Mouse (Mus musculus): ENCODE data around the gene Gm17949. TPM values are rescaled to one million over a fixed set of nuclear protein-coding genes. Genes with fewer than 3 reads are reported as not detected.
"Not testable (repeated sequence)": the region's sequence is repeated elsewhere in the genome, so short reads cannot be mapped to it uniquely, and the experiment has no call there.

Gene Gm17949
- polyA plus RNA-seq, 1 experiment from 2014 or later = 0.47 TPM

GRCm38 (mm10) chr17:57030931-57031660 lies 19.8 kb downstream of the Gm17949 start, which contains the start of gene Khsrp:
Khsrp (minus strand) TSS chr17:57031522.
- ATAC-seq (replicated peaks) = no peak; the same call in 1 of the 2 replicates
- Histone ChIP-seq H3K27ac (replicated peaks) (peak within 1 kb of the TSS; percentile 94), H3K27me3 (no peaks in the 10 kb centered on the region), H3K36me3 (peaks cover 28% of the 10 kb centered on the region), H3K9ac (replicated peaks) (peak within 1 kb of the TSS; percentile 99), H3K4me2 (replicated peaks) (peak within 1 kb of the TSS; percentile 75), H3K4me1 (peaks cover 25% of the 10 kb centered on the region), H3K9me3 (no peaks in the 10 kb centered on the region), H3K4me3 (peak within 1 kb of the TSS; percentile 94)
- 1% methylated on average over 97 of the region's 99 CpGs for WGBS

DNA sequence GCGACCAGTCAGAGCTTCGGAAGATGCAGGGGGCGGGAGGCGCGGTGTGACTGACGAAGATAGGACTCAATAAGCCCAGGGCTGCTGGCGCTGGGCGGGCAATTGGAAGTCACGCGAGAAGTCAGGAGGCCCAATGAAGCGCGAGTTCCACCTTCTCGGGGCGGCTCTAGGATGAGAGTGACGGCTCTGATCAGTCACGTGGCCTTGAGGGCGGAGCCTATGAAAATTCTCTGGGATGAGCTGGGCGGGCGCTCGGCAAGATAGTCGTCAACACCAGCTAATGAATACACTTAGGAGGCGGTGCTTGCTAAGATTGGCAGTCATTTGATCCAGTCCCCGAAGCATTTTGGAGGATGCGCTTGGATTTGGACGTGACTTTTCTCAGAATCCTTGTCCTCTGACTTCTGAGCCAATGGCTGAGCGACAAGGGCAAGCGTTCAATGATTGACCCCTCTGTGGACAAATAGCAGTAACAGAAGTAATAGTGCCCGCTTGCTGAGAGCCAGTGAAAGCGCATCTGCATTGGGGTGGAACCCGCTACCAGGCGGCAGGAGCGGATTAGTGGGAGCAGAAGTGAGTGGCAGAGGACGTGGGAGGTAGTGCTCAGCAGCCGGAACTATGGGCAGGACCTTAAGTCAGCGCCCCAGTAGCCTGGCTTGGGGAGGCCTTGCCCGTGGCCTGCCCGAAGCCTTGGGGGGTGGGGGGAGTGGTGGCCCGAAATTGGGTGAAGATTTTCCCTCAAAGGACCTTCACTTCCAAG lies 20.6 kb downstream of the Gm17949 start:
- peak overlapping the region; percentile 94 for H3K4me3 ChIP-seq
- H3K27ac ChIP-seq (replicated peaks) = peak overlapping the region; percentile 88
- no peaks in the 10 kb centered on the region for H3K27me3 ChIP-seq
- peak; percentile 96 for ATAC-seq (replicated peaks)
- H3K36me3 ChIP-seq = peaks cover 21% of the 10 kb centered on the region
- no peaks in the 10 kb centered on the region for H3K9me3 ChIP-seq
- H3K4me1 ChIP-seq = peaks cover 25% of the 10 kb centered on the region
- peak overlapping the region; percentile 62 for H3K4me2 ChIP-seq (replicated peaks)
- H3K9ac ChIP-seq (replicated peaks) = peak overlapping the region; percentile 49
- under 1% methylated on average over 38 of the region's 38 CpGs for WGBS

GRCm38 (mm10) chr17:57032854-57033253 lies 21.6 kb downstream of the Gm17949 start:
- WGBS = 79% methylated on average over 4 of the region's 4 CpGs

DNA sequence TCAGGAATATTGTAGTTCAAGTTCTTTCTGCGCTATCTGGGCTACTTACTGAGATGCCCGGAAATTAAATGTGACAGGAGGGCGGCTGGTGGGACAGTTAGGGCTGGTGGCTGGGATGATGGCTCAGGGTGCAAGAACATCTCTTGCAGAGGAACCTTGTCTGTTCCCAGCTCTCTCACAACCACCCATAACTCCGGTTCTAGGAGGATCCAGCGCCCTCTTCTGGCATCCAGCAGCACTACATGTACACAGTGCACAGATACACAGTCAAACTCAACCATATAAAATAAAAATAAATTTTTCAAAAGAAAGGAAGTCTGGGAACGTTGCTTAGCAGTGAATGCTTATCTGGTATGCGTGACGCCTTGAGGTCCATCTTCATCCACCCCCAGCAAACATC lies 27.7 kb downstream of the Gm17949 start:
- Histone ChIP-seq H3K9ac (replicated peaks) (no peak overlapping the region), H3K9me3 (no peaks in the 10 kb centered on the region), H3K4me1 (no peaks in the 10 kb centered on the region; the same call in 1 of the 2 replicates), H3K27me3 (peaks cover 5% of the 10 kb centered on the region; the same call in 1 of the 2 replicates), H3K4me2 (replicated peaks) (no peak overlapping the region), H3K36me3 (no peaks in the 10 kb centered on the region), H3K4me3 (no peak overlapping the region), H3K27ac (replicated peaks) (no peak overlapping the region)
- ATAC-seq (replicated peaks) = no peak
- 45% methylated on average over 8 of the region's 8 CpGs for WGBS

More at GRCm38 (mm10) chr17:57032854-57033253, 21.6 kb downstream of the Gm17949 start:
- H3K4me1 ChIP-seq = peaks cover 25% of the 10 kb centered on the region
- H3K4me2 ChIP-seq (replicated peaks) = peak overlapping the region; percentile 62; the same call in 1 of the 2 replicates
- peak overlapping the region; percentile 88; the same call in 1 of the 2 replicates for H3K27ac ChIP-seq (replicated peaks)
- H3K4me3 ChIP-seq = no peak overlapping the region; the same call in 1 of the 2 replicates
- ATAC-seq (replicated peaks) = no peak
- peaks cover 11% of the 10 kb centered on the region; the same call in 1 of the 2 replicates for H3K36me3 ChIP-seq
- H3K27me3 ChIP-seq = no peaks in the 10 kb centered on the region
- H3K9ac ChIP-seq (replicated peaks) = no peak overlapping the region
- no peaks in the 10 kb centered on the region for H3K9me3 ChIP-seq

GRCm38 (mm10) chr17:57041554-57041953 lies 30.3 kb downstream of the Gm17949 start, which contains the start of gene Slc25a41:
Slc25a41 (minus strand) TSS chr17:57041654.
- Histone ChIP-seq H3K27ac (replicated peaks) (no peak within 1 kb of the TSS), H3K36me3 (peaks cover 9% of the 10 kb centered on the region; the same call in 1 of the 2 replicates), H3K4me1 (no peaks in the 10 kb centered on the region; the same call in 1 of the 2 replicates), H3K4me2 (replicated peaks) (no peak within 1 kb of the TSS), H3K27me3 (peaks cover 5% of the 10 kb centered on the region; the same call in 1 of the 2 replicates), H3K9me3 (no peaks in the 10 kb centered on the region), H3K4me3 (no peak within 1 kb of the TSS), H3K9ac (replicated peaks) (no peak within 1 kb of the TSS)
- ATAC-seq (replicated peaks) = no peak
- 79% methylated on average over 8 of the region's 8 CpGs for WGBS

DNA sequence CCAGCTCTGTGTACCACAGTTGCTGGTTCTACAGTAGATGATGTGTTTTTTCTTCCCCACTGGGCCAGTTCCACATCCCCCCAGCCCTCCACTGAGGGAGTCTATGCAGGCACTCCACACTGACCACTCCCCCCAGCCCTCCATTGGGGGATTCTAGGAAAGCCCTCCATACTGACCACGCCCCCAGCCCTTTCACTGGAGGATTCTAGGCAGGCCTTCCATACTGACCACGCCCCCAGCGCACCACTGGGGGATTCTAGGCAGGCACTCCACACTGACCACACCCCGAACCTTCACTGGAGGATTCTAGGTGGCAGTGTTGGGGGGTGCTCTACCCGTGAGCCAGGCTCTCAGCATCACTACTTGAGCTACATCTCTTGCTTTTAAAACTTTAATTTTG lies 36.1 kb downstream of the Gm17949 start:
- WGBS = 44% methylated on average over 5 of the region's 5 CpGs
- Histone ChIP-seq H3K27ac (replicated peaks) (no peak overlapping the region), H3K36me3 (peaks cover 36% of the 10 kb centered on the region), H3K9me3 (no peaks in the 10 kb centered on the region), H3K27me3 (no peaks in the 10 kb centered on the region), H3K9ac (replicated peaks) (no peak overlapping the region), H3K4me3 (no peak overlapping the region), H3K4me2 (replicated peaks) (no peak overlapping the region), H3K4me1 (no peaks in the 10 kb centered on the region; the same call in 1 of the 2 replicates)
- no peak; the same call in 1 of the 2 replicates for ATAC-seq (replicated peaks)

- Histone ChIP-seq H3K27me3 (no peaks in the 10 kb centered on the region), H3K27ac (replicated peaks) (no peak overlapping the region), H3K4me1 (no peaks in the 10 kb centered on the region), H3K4me3 (no peak overlapping the region), H3K9ac (replicated peaks) (no peak overlapping the region), H3K4me2 (replicated peaks) (no peak overlapping the region), H3K9me3 (no peaks in the 10 kb centered on the region), H3K36me3 (peaks cover 50% of the 10 kb centered on the region)
- WGBS = 92% methylated on average over 3 of the region's 3 CpGs
- ATAC-seq (replicated peaks) = no peak
These were observed 37.5 kb downstream of the Gm17949 start for GRCm38 (mm10) chr17:57048816-57049215.

DNA sequence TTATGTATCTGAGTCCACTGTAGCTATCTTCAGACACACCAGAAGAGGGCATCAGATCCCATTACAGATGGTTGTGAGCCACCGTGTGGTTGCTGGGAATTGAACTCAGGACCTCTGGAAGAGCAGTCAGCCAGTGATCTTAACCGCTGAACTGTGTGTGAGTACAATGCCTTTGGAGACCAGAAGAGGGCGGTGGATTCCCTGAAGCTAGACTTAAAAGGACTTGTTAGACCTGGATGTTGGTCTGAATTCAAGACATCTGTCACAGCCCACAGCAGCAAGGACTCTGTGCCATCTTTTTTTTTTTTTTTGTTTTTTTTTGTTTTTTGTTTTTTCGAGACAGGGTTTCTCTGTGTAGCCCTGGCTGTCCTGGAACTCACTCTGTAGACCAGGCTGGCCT lies 40.4 kb downstream of the Gm17949 start:
- H3K27ac ChIP-seq (replicated peaks); H3K9me3 ChIP-seq; H3K9ac ChIP-seq (replicated peaks); ATAC-seq (replicated peaks); H3K27me3 ChIP-seq; H3K4me1 ChIP-seq; H3K4me3 ChIP-seq; H3K4me2 ChIP-seq (replicated peaks): not testable (repeated sequence)
- peaks cover 61% of the 10 kb centered on the region for H3K36me3 ChIP-seq
- WGBS = 83% methylated on average over 4 of the region's 4 CpGs

DNA sequence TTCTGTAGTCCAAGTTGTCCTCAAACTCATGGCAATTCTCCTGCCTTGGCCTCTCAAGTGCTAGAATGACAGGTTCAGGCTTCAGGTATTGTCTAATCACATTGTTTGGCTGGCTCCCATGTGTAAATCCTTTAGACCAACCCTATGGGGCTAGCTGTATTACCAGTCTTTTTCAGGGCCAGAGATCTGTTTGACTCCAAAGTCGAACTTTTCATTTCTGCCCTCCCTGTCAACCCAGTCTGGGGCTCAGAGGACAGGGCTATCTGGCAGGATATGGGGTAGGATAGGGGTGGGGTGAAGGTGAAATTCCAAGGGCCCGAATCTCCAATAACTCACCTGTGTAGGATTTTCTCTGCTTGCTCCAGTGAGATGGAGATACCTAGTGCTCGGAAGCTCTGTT lies 45.0 kb downstream of the Gm17949 start:
- ATAC-seq (replicated peaks) = no peak
- Histone ChIP-seq H3K4me2 (replicated peaks) (no peak overlapping the region), H3K27me3 (peaks cover 4% of the 10 kb centered on the region; the same call in 1 of the 2 replicates), H3K9ac (replicated peaks) (no peak overlapping the region), H3K36me3 (peaks cover 44% of the 10 kb centered on the region), H3K4me1 (peaks cover 20% of the 10 kb centered on the region), H3K4me3 (no peak overlapping the region), H3K9me3 (no peaks in the 10 kb centered on the region), H3K27ac (replicated peaks) (no peak overlapping the region)
- 89% methylated on average over 3 of the region's 3 CpGs for WGBS

- H3K36me3 ChIP-seq = peaks cover 18% of the 10 kb centered on the region; the same call in 1 of the 2 replicates
- WGBS = 0% methylated on average over 16 of the region's 22 CpGs
- peaks cover 25% of the 10 kb centered on the region for H3K4me1 ChIP-seq
- peaks cover 26% of the 10 kb centered on the region for H3K27me3 ChIP-seq
- peak within 1 kb of the TSS; percentile 81 for H3K9ac ChIP-seq (replicated peaks)
- ATAC-seq (replicated peaks) = peak; percentile 7; the same call in 1 of the 2 replicates
- H3K9me3 ChIP-seq = no peaks in the 10 kb centered on the region
- H3K4me3 ChIP-seq = peak within 1 kb of the TSS; percentile 90
- H3K27ac ChIP-seq (replicated peaks) = peak within 1 kb of the TSS; percentile 95
- H3K4me2 ChIP-seq (replicated peaks) = peak within 1 kb of the TSS; percentile 57
These were observed 47.7 kb downstream of the Gm17949 start, which contains the start of gene Crb3 for GRCm38 (mm10) chr17:57058891-57059485. Crb3 (plus strand) TSS chr17:57059105.

- peak within 1 kb of the TSS; percentile 57 for H3K4me2 ChIP-seq (replicated peaks)
- H3K9me3 ChIP-seq = no peaks in the 10 kb centered on the region
- H3K4me1 ChIP-seq = peaks cover 25% of the 10 kb centered on the region
- peaks cover 13% of the 10 kb centered on the region; the same call in 1 of the 2 replicates for H3K36me3 ChIP-seq
- H3K27me3 ChIP-seq = peaks cover 31% of the 10 kb centered on the region
- WGBS = 0% methylated on average over 36 of the region's 45 CpGs
- H3K27ac ChIP-seq (replicated peaks) = peak within 1 kb of the TSS; percentile 95
- peak; percentile 80 for ATAC-seq (replicated peaks)
- H3K4me3 ChIP-seq = peak within 1 kb of the TSS; percentile 90
- H3K9ac ChIP-seq (replicated peaks) = peak within 1 kb of the TSS; percentile 81
These were observed 48.3 kb downstream of the Gm17949 start, which contains the start of gene Slc25a23 for GRCm38 (mm10) chr17:57059486-57059977. Slc25a23 (minus strand) TSS chr17:57059863.

Data from forebrain, embryonic 15.5 days (tissue).